18 mouse cellular contexts compared by ENCODE assay signal in genomic region chr15:102352177-102352576, GRCm38 (mm10). TPM values are rescaled to one million over a fixed set of nuclear protein-coding genes. Genes with fewer than 3 reads are reported as not detected.
DNase-seq lines count a peak whose midpoint lies in the region; ATAC-seq and TF ChIP-seq lines count a peak whose summit lies in the region.
"Had no signal": no experiment of that assay in that cellular context is flagged by ENCODE, and none has a peak within 500 bp of the region (broad histone marks: within the 10 kb centered on the region; RNA-seq: fewer than 3 reads in every experiment).

No protein-coding gene starts in this region.

- DNase-seq in heart, postnatal 0 days (ENCODE audit: low spot score) = no peak
- DNase-seq in heart, postnatal 25 days (ENCODE audit: low spot score) = no peak
- DNase-seq in liver, embryonic 14.5 days (ENCODE audit: low read depth in 3 of 3, low spot score in 3 of 3) = no peak
- DNase-seq in liver, embryonic 11.5 days (ENCODE audit: low spot score) = no peak
- DNase-seq in 416B (ENCODE audit: low read depth) (peak; percentile 76), NIH3T3 (ENCODE audit: low read depth) (peak; percentile 48)
- DNase-seq in cerebellum, postnatal 14 days = no peak
- DNase-seq: cerebellum, adult 11-12 months; gastrocnemius, postnatal 36 days had no signal

- H3K4me3 ChIP-seq in heart, postnatal 0 days (ENCODE audit: low read depth, low read length) = no peak overlapping the region
- H3K4me3 ChIP-seq in liver, embryonic 14.5 days (ENCODE audit: insufficient read depth in 1 of 2, low read depth in 2 of 2, low read length in 2 of 2) = no peak overlapping the region
- no peak overlapping the region for H3K4me3 ChIP-seq in liver, embryonic 11.5 days (ENCODE audit: low read depth, low read length)
- H3K4me3 ChIP-seq: embryonic facial prominence, embryonic 12.5 days; left cerebral cortex, adult 2 months; limb, embryonic 12.5 days; midbrain, embryonic 15.5 days had no signal

- ATAC-seq in heart, postnatal 0 days (ENCODE audit: insufficient read depth, low read depth) = no peak
- no peak for ATAC-seq in liver, embryonic 14.5 days (ENCODE audit: insufficient read depth)
- no peak for ATAC-seq in liver, embryonic 11.5 days (replicated peaks; ENCODE audit: low FRiP score)
- ATAC-seq in cerebellum, adult (ENCODE audit: insufficient number of reproducible peaks, low FRiP score, low TSS enrichment) = no peak
- ATAC-seq: midbrain, embryonic 15.5 days had no signal

- peak; percentile 24 for TF ChIP-seq CTCF in heart, postnatal 0 days (IDR thresholded peaks at IDR 0.05; ENCODE audit: low read depth)
- TF ChIP-seq CTCF in liver, embryonic 14.5 days (IDR thresholded peaks at IDR 0.05; ENCODE audit: low read depth) = peak; percentile 32

- H3K4me1 ChIP-seq in heart, postnatal 0 days (ENCODE audit: control insufficient read depth, insufficient read depth) = peaks cover 20% of the 10 kb centered on the region
- peaks cover 6 to 8% of the 10 kb centered on the region in 2 experiments for H3K4me1 ChIP-seq in liver, embryonic 14.5 days (replicated peaks; ENCODE audit: control insufficient read depth in 2 of 2, insufficient read depth in 2 of 2, low read length in 1 of 2)
- H3K4me1 ChIP-seq in liver, embryonic 11.5 days (replicated peaks; ENCODE audit: control insufficient read depth, insufficient read depth, low read length) = peaks cover 14% of the 10 kb centered on the region

- no peak for TF ChIP-seq EP300 in heart, postnatal 0 days (IDR thresholded peaks at IDR 0.05; ENCODE audit: low read depth)
- no peak for TF ChIP-seq EP300 in liver, embryonic 14.5 days (IDR thresholded peaks at IDR 0.05; ENCODE audit: low read depth)

- no peaks in the 10 kb centered on the region for H3K36me3 ChIP-seq in heart, postnatal 0 days (replicated peaks; ENCODE audit: control insufficient read depth, insufficient read depth, low read length)
- peaks cover under 1% of the 10 kb centered on the region; the same call in 1 of the 2 replicates for H3K36me3 ChIP-seq in liver, embryonic 14.5 days (replicated peaks; ENCODE audit: control insufficient read depth, insufficient read depth, low read depth)
- H3K36me3 ChIP-seq in liver, embryonic 11.5 days (ENCODE audit: control insufficient read depth, insufficient read depth, low read length) = peaks cover 3% of the 10 kb centered on the region; the same call in 1 of the 2 replicates
- H3K36me3 ChIP-seq: embryonic facial prominence, embryonic 12.5 days; midbrain, embryonic 15.5 days had no signal

- 47% methylated on average over 2 of the region's 2 CpGs for WGBS in heart, postnatal 0 days
- WGBS in liver, embryonic 14.5 days (ENCODE audit: insufficient replicate concordance) = 53% methylated on average over 2 of the region's 2 CpGs
- 62% methylated on average over 2 of the region's 2 CpGs for WGBS in liver, embryonic 11.5 days

- peaks cover 9% of the 10 kb centered on the region for H3K27me3 ChIP-seq in heart, postnatal 0 days (ENCODE audit: control insufficient read depth, insufficient read depth, low read length)
- H3K27me3 ChIP-seq in liver, embryonic 14.5 days (ENCODE audit: control insufficient read depth, insufficient read depth, low read length) = peaks cover 33% of the 10 kb centered on the region
- peaks cover 18% of the 10 kb centered on the region for H3K27me3 ChIP-seq in liver, embryonic 11.5 days (replicated peaks; ENCODE audit: control insufficient read depth, insufficient read depth, low read length)
- H3K27me3 ChIP-seq: embryonic facial prominence, embryonic 12.5 days; limb, embryonic 12.5 days had no signal

- H3K4me2 ChIP-seq in heart, postnatal 0 days (ENCODE audit: low read depth, low read length) = no peak overlapping the region
- no peak overlapping the region for H3K4me2 ChIP-seq in liver, embryonic 14.5 days (ENCODE audit: low read depth)
- H3K4me2 ChIP-seq in liver, embryonic 11.5 days = no peak overlapping the region
- H3K4me2 ChIP-seq: embryonic facial prominence, embryonic 12.5 days; heart, embryonic 11.5 days; limb, embryonic 12.5 days; midbrain, embryonic 15.5 days had no signal

- H3K9me3 ChIP-seq in heart, postnatal 0 days (replicated peaks; ENCODE audit: control insufficient read depth, low read length) = no peaks in the 10 kb centered on the region
- no peaks in the 10 kb centered on the region for H3K9me3 ChIP-seq in liver, embryonic 14.5 days (ENCODE audit: control insufficient read depth, low read length)
- no peaks in the 10 kb centered on the region for H3K9me3 ChIP-seq in liver, embryonic 11.5 days (ENCODE audit: control insufficient read depth, low read length)
- H3K9me3 ChIP-seq: embryonic facial prominence, embryonic 12.5 days; limb, embryonic 12.5 days; midbrain, embryonic 15.5 days had no signal

- no peak overlapping the region for H3K9ac ChIP-seq in heart, postnatal 0 days (replicated peaks; ENCODE audit: low read depth, low read length)
- H3K9ac ChIP-seq in liver, embryonic 14.5 days (replicated peaks) = no peak overlapping the region
- no peak overlapping the region for H3K9ac ChIP-seq in liver, embryonic 11.5 days (ENCODE audit: low read depth, low read length)
- H3K9ac ChIP-seq: embryonic facial prominence, embryonic 12.5 days; limb, embryonic 12.5 days; midbrain, embryonic 15.5 days had no signal

- H3K27ac ChIP-seq in heart, postnatal 0 days (ENCODE audit: low read depth) = no peak overlapping the region
- no peak overlapping the region for H3K27ac ChIP-seq in liver, embryonic 14.5 days
- no peak overlapping the region for H3K27ac ChIP-seq in liver, embryonic 11.5 days (ENCODE audit: low read depth, low read length)
- H3K27ac ChIP-seq: embryonic facial prominence, embryonic 12.5 days; left cerebral cortex, adult 2 months; limb, embryonic 12.5 days; macrophage; midbrain, embryonic 15.5 days had no signal

- intact Hi-C loops in heart, postnatal 25 days (cut with DNase I) = no loop called here

RNA-seq across cellular contexts. Expression of gene Aaas, which starts 1.6 kb away (rescaled TPM):
- total RNA-seq in heart, postnatal 0 days (2014; rRNA removed; ENCODE audit: low replicate concordance) = 25.9 and 59.6 TPM in 2 replicates
- polyA plus RNA-seq in heart, postnatal 0 days (2015; fragmentation: Nextera tagmentation; extraction: Ambion mirVana) = 18.8 and 20.4 TPM in 2 replicates
- 10 to 100 TPM; 10.2 to 11.2 TPM for total RNA-seq in heart, postnatal 25 days (2021)
- polyA plus RNA-seq in liver, embryonic 14.5 days (2012; rRNA removed) = 31.0 and 33.7 TPM in 2 replicates
- polyA plus RNA-seq in liver, embryonic 14.5 days (2014; fragmentation: Nextera tagmentation; extraction: Ambion mirVana) = 44.3 and 48.9 TPM in 2 replicates
- polyA plus RNA-seq in liver, embryonic 11.5 days (2014; fragmentation: Nextera tagmentation; extraction: Ambion mirVana) = 99.3 and 108 TPM in 2 replicates

RNA-seq across cellular contexts. Expression of gene Sp7, which starts 14.8 kb away (rescaled TPM):
- total RNA-seq in heart, postnatal 0 days (2014; rRNA removed; ENCODE audit: low replicate concordance) = not detected in 2 replicates
- not detected in 2 replicates for polyA plus RNA-seq in heart, postnatal 0 days (2015; fragmentation: Nextera tagmentation; extraction: Ambion mirVana)
- not detected for total RNA-seq in heart, postnatal 25 days (2021)
- polyA plus RNA-seq in liver, embryonic 14.5 days (2012; rRNA removed) = 0.01 and 0.07 TPM in 2 replicates
- polyA plus RNA-seq in liver, embryonic 14.5 days (2014; fragmentation: Nextera tagmentation; extraction: Ambion mirVana) = 0.04 TPM in 1 of 2 replicates, not detected in the other
- 0.57 and 1.5 TPM in 2 replicates for polyA plus RNA-seq in liver, embryonic 11.5 days (2014; fragmentation: Nextera tagmentation; extraction: Ambion mirVana)
- total RNA-seq: common myeloid progenitor, adult 5-6 weeks; gastrocnemius, postnatal 36 days; hematopoietic stem cell, adult 5-6 weeks had no signal
- polyA plus RNA-seq: macrophage had no signal

RNA-seq across cellular contexts. Expression of gene Myg1, which starts 20.7 kb away (rescaled TPM):
- total RNA-seq in heart, postnatal 0 days (2014; rRNA removed; ENCODE audit: low replicate concordance) = 35.6 and 60.5 TPM in 2 replicates
- polyA plus RNA-seq in heart, postnatal 0 days (2015; fragmentation: Nextera tagmentation; extraction: Ambion mirVana) = 39.0 and 41.1 TPM in 2 replicates
- total RNA-seq in heart, postnatal 25 days (2021) = 10 to 100 TPM; 21.3 to 23.1 TPM
- polyA plus RNA-seq in liver, embryonic 14.5 days (2012; rRNA removed) = 26.7 and 32.5 TPM in 2 replicates
- 43.2 and 45.4 TPM in 2 replicates for polyA plus RNA-seq in liver, embryonic 14.5 days (2014; fragmentation: Nextera tagmentation; extraction: Ambion mirVana)
- polyA plus RNA-seq in liver, embryonic 11.5 days (2014; fragmentation: Nextera tagmentation; extraction: Ambion mirVana) = 97.0 and 104 TPM in 2 replicates

RNA-seq across cellular contexts. Expression of gene Pfdn5, which starts 26.3 kb away (rescaled TPM):
- total RNA-seq in heart, postnatal 0 days (2014; rRNA removed; ENCODE audit: low replicate concordance) = 90.7 and 148 TPM in 2 replicates
- 344 and 362 TPM in 2 replicates for polyA plus RNA-seq in heart, postnatal 0 days (2015; fragmentation: Nextera tagmentation; extraction: Ambion mirVana)
- total RNA-seq in heart, postnatal 25 days (2021) = 100 to 1,000 TPM; 284 to 288 TPM
- 42.1 and 82.2 TPM in 2 replicates for polyA plus RNA-seq in liver, embryonic 14.5 days (2012; rRNA removed)
- 149 and 156 TPM in 2 replicates for polyA plus RNA-seq in liver, embryonic 14.5 days (2014; fragmentation: Nextera tagmentation; extraction: Ambion mirVana)
- 236 and 254 TPM in 2 replicates for polyA plus RNA-seq in liver, embryonic 11.5 days (2014; fragmentation: Nextera tagmentation; extraction: Ambion mirVana)

RNA-seq across cellular contexts. Expression of gene Sp1, which starts 53.8 kb away (rescaled TPM):
- 32.1 and 32.6 TPM in 2 replicates for total RNA-seq in heart, postnatal 0 days (2014; rRNA removed; ENCODE audit: low replicate concordance)
- 3.0 and 3.1 TPM in 2 replicates for polyA plus RNA-seq in heart, postnatal 0 days (2015; fragmentation: Nextera tagmentation; extraction: Ambion mirVana)
- total RNA-seq in heart, postnatal 25 days (2021) = 10 to 100 TPM; 42.7 to 44.4 TPM
- 9.2 and 9.5 TPM in 2 replicates for polyA plus RNA-seq in liver, embryonic 14.5 days (2012; rRNA removed)
- 5.0 and 5.4 TPM in 2 replicates for polyA plus RNA-seq in liver, embryonic 14.5 days (2014; fragmentation: Nextera tagmentation; extraction: Ambion mirVana)
- polyA plus RNA-seq in liver, embryonic 11.5 days (2014; fragmentation: Nextera tagmentation; extraction: Ambion mirVana) = 9.7 and 10.6 TPM in 2 replicates

Comparison
In these comparisons a context has a peak if more than half of its experiments do, and no peak if none do; other contexts are left out.
1. DNase-seq: peak in 416B (single experiment) and NIH3T3 (single experiment); none in heart, postnatal 0 days (single experiment), heart, postnatal 25 days (single experiment), liver, embryonic 14.5 days (0 of 3), liver, embryonic 11.5 days (single experiment) and cerebellum, postnatal 14 days (0 of 2).